In genomic region chr12:56459508-56460119, GRCm38 (mm10) we compare ENCODE assay signal across 15 mouse cellular contexts.
A peak's percentile ranks its signal among the peaks of the same experiment; 100 is the strongest.
DNase-seq lines count a peak whose midpoint lies in the region; ATAC-seq lines count a peak whose summit lies in the region.
"Had no signal": no experiment of that assay in that cellular context is flagged by ENCODE, and none has a peak within 500 bp of the region (broad histone marks: within the 10 kb centered on the region; RNA-seq: fewer than 3 reads in every experiment).

No protein-coding gene starts in this region.

- ATAC-seq in heart, embryonic 14.5 days (ENCODE audit: insufficient number of reproducible peaks, insufficient read depth, low FRiP score, low read depth): no peak
- no peak for ATAC-seq in embryonic facial prominence, embryonic 11.5 days (replicated peaks; ENCODE audit: insufficient number of reproducible peaks, low FRiP score, low TSS enrichment, low read depth)
- ATAC-seq in hindbrain, embryonic 13.5 days (ENCODE audit: low FRiP score): 0 out of 2 replicates have a peak, but pooled peaks have one; percentile 24
- ATAC-seq in midbrain, embryonic 16.5 days: peak; percentile 56
- ATAC-seq: Patski had no signal

- no peak overlapping the region for H3K27ac ChIP-seq in heart, embryonic 14.5 days (replicated peaks in 1 of 2; ENCODE audit: control insufficient read depth in 1 of 2, insufficient read depth in 1 of 2, low read depth in 2 of 2, low read length in 2 of 2)
- no peak overlapping the region for H3K27ac ChIP-seq in embryonic facial prominence, embryonic 11.5 days (replicated peaks; ENCODE audit: low read depth, low read length)
- no peak overlapping the region for H3K27ac ChIP-seq in hindbrain, embryonic 13.5 days
- H3K27ac ChIP-seq in midbrain, embryonic 16.5 days (ENCODE audit: low read length): no peak overlapping the region
- H3K27ac ChIP-seq: kidney, postnatal 0 days; liver, embryonic 13.5 days; stomach, embryonic 15.5 days had no signal

- WGBS in heart, embryonic 14.5 days: 11% methylated on average over 10 of the region's 10 CpGs
- 3% methylated on average over 10 of the region's 10 CpGs for WGBS in embryonic facial prominence, embryonic 11.5 days
- 3% methylated on average over 10 of the region's 10 CpGs for WGBS in hindbrain, embryonic 13.5 days
- 1% methylated on average over 10 of the region's 10 CpGs for WGBS in midbrain, embryonic 16.5 days

- no peaks in the 10 kb centered on the region for H3K9me3 ChIP-seq in heart, embryonic 14.5 days (ENCODE audit: control insufficient read depth, low read length)
- no peaks in the 10 kb centered on the region for H3K9me3 ChIP-seq in embryonic facial prominence, embryonic 11.5 days (replicated peaks; ENCODE audit: control insufficient read depth, low read length)
- H3K9me3 ChIP-seq in hindbrain, embryonic 13.5 days: no peaks in the 10 kb centered on the region
- H3K9me3 ChIP-seq in midbrain, embryonic 16.5 days (replicated peaks; ENCODE audit: control insufficient read depth, low read length, poor library complexity, severe bottlenecking): no peaks in the 10 kb centered on the region; the same call in none of the 2 replicates
- H3K9me3 ChIP-seq: liver, embryonic 13.5 days; stomach, embryonic 15.5 days had no signal

- intact Hi-C loops in heart, postnatal 25 days (cut with DNase I): no loop called here

- peak overlapping the region; percentile 56 for H3K4me2 ChIP-seq in heart, embryonic 14.5 days (ENCODE audit: low read length)
- no peak overlapping the region for H3K4me2 ChIP-seq in embryonic facial prominence, embryonic 11.5 days (ENCODE audit: low read depth, low read length)
- peak overlapping the region; percentile 31 for H3K4me2 ChIP-seq in hindbrain, embryonic 13.5 days
- peak overlapping the region; percentile 42 for H3K4me2 ChIP-seq in midbrain, embryonic 16.5 days (ENCODE audit: low read length)
- H3K4me2 ChIP-seq: liver, embryonic 13.5 days; stomach, embryonic 15.5 days had no signal

- DNase-seq in heart, postnatal 25 days (ENCODE audit: low spot score): no peak
- peak; percentile 59 for DNase-seq in embryonic facial prominence, embryonic 11.5 days (ENCODE audit: low spot score)
- DNase-seq in right cerebral cortex, adult 2 months (ENCODE audit: low spot score in 2 of 2): no peak
- no peak for DNase-seq in spleen, postnatal 4 days (ENCODE audit: low spot score in 2 of 2)
- no peak for DNase-seq in adrenal gland, adult 18-20 months (ENCODE audit: low spot score in 2 of 2)
- DNase-seq: B cell, adult 2 months; gastrocnemius, postnatal 36 days; liver, embryonic 13.5 days had no signal

- H3K4me1 ChIP-seq in heart, embryonic 14.5 days (ENCODE audit: control insufficient read depth in 2 of 2, insufficient read depth in 2 of 2, low read length in 2 of 2): no peaks in the 10 kb centered on the region
- no peaks in the 10 kb centered on the region for H3K4me1 ChIP-seq in embryonic facial prominence, embryonic 11.5 days (ENCODE audit: control insufficient read depth, insufficient read depth, low read length)
- H3K4me1 ChIP-seq in hindbrain, embryonic 13.5 days (replicated peaks): peaks cover 9% of the 10 kb centered on the region; the same call in 1 of the 2 replicates
- peaks cover 2% of the 10 kb centered on the region for H3K4me1 ChIP-seq in midbrain, embryonic 16.5 days (ENCODE audit: control insufficient read depth, insufficient read depth, low read length)
- H3K4me1 ChIP-seq: liver, embryonic 13.5 days; megakaryocyte, embryonic 14.5 days; stomach, embryonic 15.5 days had no signal

- no peaks in the 10 kb centered on the region for H3K36me3 ChIP-seq in heart, embryonic 14.5 days (ENCODE audit: control insufficient read depth, insufficient read depth, low read length)
- no peaks in the 10 kb centered on the region for H3K36me3 ChIP-seq in embryonic facial prominence, embryonic 11.5 days (replicated peaks; ENCODE audit: control insufficient read depth, insufficient read depth, low read depth, low read length)
- no peaks in the 10 kb centered on the region for H3K36me3 ChIP-seq in hindbrain, embryonic 13.5 days
- H3K36me3 ChIP-seq in midbrain, embryonic 16.5 days (ENCODE audit: control insufficient read depth, insufficient read depth, low read length): no peaks in the 10 kb centered on the region
- H3K36me3 ChIP-seq: liver, embryonic 13.5 days; stomach, embryonic 15.5 days had no signal

- no peak overlapping the region for H3K9ac ChIP-seq in heart, embryonic 14.5 days (ENCODE audit: low read length)
- no peak overlapping the region for H3K9ac ChIP-seq in embryonic facial prominence, embryonic 11.5 days (replicated peaks; ENCODE audit: low read length)
- no peak overlapping the region for H3K9ac ChIP-seq in hindbrain, embryonic 13.5 days
- H3K9ac ChIP-seq in midbrain, embryonic 16.5 days (ENCODE audit: low read depth, low read length): no peak overlapping the region; the same call in 1 of the 2 replicates
- H3K9ac ChIP-seq: liver, embryonic 13.5 days; stomach, embryonic 15.5 days had no signal

- 0 out of 2 replicates have a peak, but pooled peaks cover 3% of the 10 kb centered on the region for H3K27me3 ChIP-seq in heart, embryonic 14.5 days (ENCODE audit: control insufficient read depth, insufficient read depth, low read length)
- H3K27me3 ChIP-seq in embryonic facial prominence, embryonic 11.5 days (ENCODE audit: control insufficient read depth, insufficient read depth, low read length): 0 out of 2 replicates have a peak, but pooled peaks cover 2% of the 10 kb centered on the region
- H3K27me3 ChIP-seq in hindbrain, embryonic 13.5 days: peaks cover 93% of the 10 kb centered on the region
- peaks cover 61% of the 10 kb centered on the region for H3K27me3 ChIP-seq in midbrain, embryonic 16.5 days (ENCODE audit: control insufficient read depth, insufficient read depth, low read depth, low read length)
- H3K27me3 ChIP-seq: stomach, embryonic 15.5 days had no signal

- H3K4me3 ChIP-seq in heart, embryonic 14.5 days (ENCODE audit: control insufficient read depth in 1 of 2, insufficient read depth in 1 of 2, low read depth in 1 of 2, low read length in 2 of 2): peak overlapping the region; percentile 17 to 24; a peak in 3 of 4 replicates
- no peak overlapping the region for H3K4me3 ChIP-seq in embryonic facial prominence, embryonic 11.5 days (ENCODE audit: low read depth, low read length)
- no peak overlapping the region for H3K4me3 ChIP-seq in hindbrain, embryonic 13.5 days
- no peak overlapping the region; the same call in 1 of the 2 replicates for H3K4me3 ChIP-seq in midbrain, embryonic 16.5 days (ENCODE audit: low read depth, low read length)
- H3K4me3 ChIP-seq: liver, embryonic 13.5 days; megakaryocyte, embryonic 14.5 days; stomach, embryonic 15.5 days had no signal

Comparison
In these comparisons a context has a peak if more than half of its experiments do, and no peak if none do; other contexts are left out.
1. ATAC-seq: peak in hindbrain, embryonic 13.5 days (single experiment) and midbrain, embryonic 16.5 days (single experiment); none in heart, embryonic 14.5 days (single experiment) and embryonic facial prominence, embryonic 11.5 days (single experiment).
2. H3K4me3 ChIP-seq: peak in heart, embryonic 14.5 days (2 of 2); none in embryonic facial prominence, embryonic 11.5 days (single experiment), hindbrain, embryonic 13.5 days (single experiment) and midbrain, embryonic 16.5 days (single experiment).